Mouse (Mus musculus): ENCODE data around the gene Qrfp.

- no peak for TF ChIP-seq CTCF (IDR thresholded peaks at IDR 0.05; ENCODE audit: low read depth)
- no peak for TF ChIP-seq EP300 (IDR thresholded peaks at IDR 0.05; ENCODE audit: low read depth)
Measured at GRCm38 (mm10) chr2:31858500-31858899, 48.1 kb upstream of the Qrfp start.

Measured in liver, embryonic 14.5 days (tissue).